Mouse (Mus musculus) lung, postnatal 0 days (tissue): ENCODE results near the gene Camk2g. TPM values are rescaled to one million over a fixed set of nuclear protein-coding genes. Genes with fewer than 3 reads are reported as not detected.
A peak's percentile ranks its signal among the peaks of the same experiment; 100 is the strongest.

Experiments
- ATAC-seq: fragments of 200-750 bp; cut with Nextera tagmentation; 2 replicates; pipeline ENCODE4 v1.8.0; 2017; ENCODE audit warnings: moderate library complexity
- DNase-seq: peaks from one replicate; pipeline ENCODE4 v3.0.0-alpha.2; 2016; ENCODE audit warnings: low spot score
- H3K27ac ChIP-seq: fragments of 300-500 bp; sonication (generic); 2 replicates; pipeline ENCODE4 v1.5.1; 2014; ENCODE audit warnings: antibody characterized with exemption, mild to moderate bottlenecking, low read length, mixed read lengths
- H3K27me3 ChIP-seq: fragments of 300-500 bp; sonication (generic); replicated peaks from 2 replicates; pipeline ENCODE4 v1.6.1; 2014; ENCODE audit warnings: low read length, mixed read lengths; ENCODE audit not compliant: insufficient read depth
- H3K36me3 ChIP-seq: fragments of 300-500 bp; sonication (generic); 2 replicates; pipeline ENCODE4 v1.6.1; 2014; ENCODE audit warnings: low read length, mixed read lengths; ENCODE audit not compliant: insufficient read depth
- H3K4me1 ChIP-seq: fragments of 300-500 bp; sonication (generic); 2 replicates; pipeline ENCODE4 v1.6.1; 2014; ENCODE audit warnings: antibody characterized with exemption, low read depth, low read length, mixed read lengths; ENCODE audit not compliant: insufficient read depth
- H3K4me2 ChIP-seq: fragments of 300-500 bp; sonication (generic); replicated peaks from 2 replicates; pipeline ENCODE4 v1.6.1; 2014; ENCODE audit warnings: low read depth, mild to moderate bottlenecking, low read length, moderate library complexity, mixed read lengths
- H3K4me3 ChIP-seq: fragments of 300-500 bp; sonication (generic); 2 replicates; pipeline ENCODE4 v1.5.1; 2014; ENCODE audit warnings: low read depth, low read length
- H3K9ac ChIP-seq: fragments of 300-500 bp; sonication (generic); replicated peaks from 2 replicates; pipeline ENCODE4 v1.6.1; 2014; ENCODE audit warnings: low read depth, mild to moderate bottlenecking
- H3K9me3 ChIP-seq: fragments of 300-500 bp; sonication (generic); 2 replicates; pipeline ENCODE4 v1.6.1; 2016; ENCODE audit warnings: low read length, mixed read lengths
- CTCF ChIP-seq: IDR thresholded peaks from 2 replicates; pipeline ENCODE4 v1.5.1; 2016; ENCODE audit warnings: antibody characterized with exemption, mild to moderate bottlenecking
- EP300 ChIP-seq: IDR thresholded peaks from 2 replicates; pipeline ENCODE4 v1.6.1; 2016; ENCODE audit warnings: antibody characterized with exemption, mild to moderate bottlenecking, control low read depth
- WGBS: fragments of 180-500 bp; shearing (Covaris S2); extraction: QIAGEN DNeasy Blood & Tissue Kit; methylation state at CpG from one replicate; pipeline ENCODE4 v1.1.7; 2014; 5-methylcytosine and 5-hydroxymethylcytosine counted together
- polyA plus RNA-seq: library from polyadenylated mRNA; unstranded; fragments of >200 nt; fragmentation: Nextera tagmentation; extraction: Ambion mirVana; gene quantifications from 2 replicates; pipeline ENCODE4 v1.2.1, GENCODE M21; 2015

Camk2g gene
- polyA plus RNA-seq, 1 experiment from 2014 or later: 36.6 TPM

- Histone ChIP-seq H3K9ac (no peak overlapping the region), H3K36me3 (peaks cover 27% of the 10 kb centered on the region; the same call in 1 of the 2 replicates), H3K9me3 (no peaks in the 10 kb centered on the region), H3K4me2 (no peak overlapping the region), H3K4me1 (no peaks in the 10 kb centered on the region), H3K4me3 (no peak overlapping the region), H3K27ac (no peak overlapping the region), H3K27me3 (no peaks in the 10 kb centered on the region)
- DNase-seq (no peak), ATAC-seq (no peak)
- TF ChIP-seq EP300: no peak
- no peak for TF ChIP-seq CTCF
- WGBS: 86% methylated on average over 22 of the region's 22 CpGs
Observed at GRCm38 (mm10) chr14:20757370-20757907, 36.4 kb downstream of the Camk2g start.

GRCm38 (mm10) chr14:20753792-20754191, 40.1 kb downstream of the Camk2g start:
- no peak overlapping the region for H3K9ac ChIP-seq

GRCm38 (mm10) chr14:20750503-20750902, 43.4 kb downstream of the Camk2g start:
- no peak overlapping the region for H3K27ac ChIP-seq
- TF ChIP-seq EP300: no peak
- TF ChIP-seq CTCF: no peak

More at GRCm38 (mm10) chr14:20753792-20754191, 40.1 kb downstream of the Camk2g start:
- no peak overlapping the region for H3K4me3 ChIP-seq
- no peaks in the 10 kb centered on the region for H3K27me3 ChIP-seq
- H3K4me2 ChIP-seq: no peak overlapping the region
- no peaks in the 10 kb centered on the region for H3K4me1 ChIP-seq
- H3K9me3 ChIP-seq: no peaks in the 10 kb centered on the region
- H3K36me3 ChIP-seq: peaks cover 18% of the 10 kb centered on the region; the same call in 1 of the 2 replicates
- no peak overlapping the region for H3K27ac ChIP-seq
- DNase-seq: no peak
- 66% methylated on average over 3 of the region's 3 CpGs for WGBS
- TF ChIP-seq CTCF (no peak), EP300 (no peak)
- ATAC-seq: no peak

GRCm38 (mm10) chr14:20749494-20750051, 44.3 kb downstream of the Camk2g start:
- H3K9ac ChIP-seq: no peak overlapping the region
- no peak for ATAC-seq
- TF ChIP-seq EP300 (no peak), CTCF (no peak)

More at GRCm38 (mm10) chr14:20750503-20750902, 43.4 kb downstream of the Camk2g start:
- no peak overlapping the region for H3K4me3 ChIP-seq
- no peak for ATAC-seq
- H3K9me3 ChIP-seq: no peaks in the 10 kb centered on the region
- H3K4me2 ChIP-seq: no peak overlapping the region
- no peak overlapping the region for H3K9ac ChIP-seq
- H3K36me3 ChIP-seq: peaks cover 6% of the 10 kb centered on the region; the same call in 1 of the 2 replicates
- no peak for DNase-seq
- no peaks in the 10 kb centered on the region for H3K27me3 ChIP-seq
- WGBS: 84% methylated on average over 5 of the region's 5 CpGs
- H3K4me1 ChIP-seq: no peaks in the 10 kb centered on the region

GRCm38 (mm10) chr14:20748388-20748787, 45.5 kb downstream of the Camk2g start:
- Histone ChIP-seq H3K27ac (no peak overlapping the region), H3K9ac (no peak overlapping the region), H3K27me3 (no peaks in the 10 kb centered on the region), H3K4me3 (no peak overlapping the region), H3K36me3 (peaks cover 7% of the 10 kb centered on the region; the same call in 1 of the 2 replicates), H3K4me1 (no peaks in the 10 kb centered on the region), H3K9me3 (no peaks in the 10 kb centered on the region), H3K4me2 (no peak overlapping the region)
- 77% methylated on average over 4 of the region's 4 CpGs for WGBS
- DNase-seq: no peak
- no peak for TF ChIP-seq EP300
- no peak for TF ChIP-seq CTCF
- no peak for ATAC-seq

More at GRCm38 (mm10) chr14:20749494-20750051, 44.3 kb downstream of the Camk2g start:
- H3K4me3 ChIP-seq: no peak overlapping the region
- H3K27ac ChIP-seq: no peak overlapping the region
- no peak for DNase-seq
- H3K4me1 ChIP-seq: no peaks in the 10 kb centered on the region
- H3K9me3 ChIP-seq: no peaks in the 10 kb centered on the region
- H3K27me3 ChIP-seq: no peaks in the 10 kb centered on the region
- H3K4me2 ChIP-seq: no peak overlapping the region
- 86% methylated on average over 4 of the region's 4 CpGs for WGBS
- peaks cover 3% of the 10 kb centered on the region; the same call in 1 of the 2 replicates for H3K36me3 ChIP-seq

- no peak overlapping the region for H3K4me2 ChIP-seq
- H3K4me3 ChIP-seq: no peak overlapping the region
- no peaks in the 10 kb centered on the region for H3K9me3 ChIP-seq
- TF ChIP-seq EP300: no peak
- TF ChIP-seq CTCF: peak; percentile 43
- H3K9ac ChIP-seq: no peak overlapping the region
- ATAC-seq: no peak
- peaks cover 5% of the 10 kb centered on the region for H3K36me3 ChIP-seq
- no peaks in the 10 kb centered on the region for H3K4me1 ChIP-seq
- no peak overlapping the region for H3K27ac ChIP-seq
- 79% methylated on average over 3 of the region's 3 CpGs for WGBS
- DNase-seq: no peak
- no peaks in the 10 kb centered on the region for H3K27me3 ChIP-seq
Observed at GRCm38 (mm10) chr14:20746935-20747334, 47.0 kb downstream of the Camk2g start.
